Mouse (Mus musculus) retina, embryonic 14.5 days (tissue): ENCODE measurements around the gene Gm21974.
A peak's percentile ranks its signal among the peaks of the same experiment; 100 is the strongest.
"Not testable (repeated sequence)": the region's sequence is repeated elsewhere in the genome, so short reads cannot be mapped to it uniquely, and the experiment has no call there.

Experiments used
- DNase-seq: peaks from one replicate; pipeline ENCODE4 v3.0.0-alpha.2; 2015; ENCODE audit warnings: low spot score

Gm21974 gene

DNA sequence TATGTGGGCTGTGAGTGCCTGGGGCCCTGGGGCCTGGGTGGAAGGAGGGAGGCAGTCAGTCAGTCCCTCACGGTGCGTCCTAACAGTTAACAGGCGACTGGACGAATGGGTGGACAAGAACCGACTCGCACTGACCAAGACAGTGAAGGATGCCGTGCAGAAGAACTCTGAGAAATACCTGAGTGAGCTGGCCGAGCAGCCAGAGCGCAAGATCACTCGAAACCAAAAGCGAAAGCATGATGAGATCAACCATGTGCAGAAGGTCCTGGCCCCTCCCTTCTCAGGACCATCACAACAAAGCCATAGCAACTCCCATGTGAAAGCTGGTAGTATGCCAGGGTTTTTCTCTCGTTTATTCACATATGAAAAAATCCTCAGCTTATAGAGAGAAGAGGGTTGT lies 20.0 kb upstream of the Gm21974 start:
- no peak for DNase-seq

DNA sequence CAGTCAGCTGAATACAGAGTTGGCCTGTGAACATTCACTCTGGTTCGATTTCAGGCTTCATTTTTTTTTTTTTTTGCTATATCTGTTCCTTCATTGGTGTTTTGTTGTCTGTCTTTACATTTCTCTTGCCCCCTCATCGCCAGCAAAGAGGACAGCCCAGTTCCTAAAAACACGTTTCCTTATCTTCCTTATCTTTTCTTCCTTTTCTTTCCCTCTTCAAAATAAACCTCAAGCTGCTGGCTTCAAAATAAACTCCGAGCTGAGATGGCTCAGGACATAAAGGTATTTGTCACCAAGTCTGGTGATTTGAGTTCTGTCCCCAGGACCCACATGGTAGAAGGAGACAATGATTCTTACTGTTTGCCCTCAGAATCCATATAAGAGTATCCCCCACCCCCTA lies 17.7 kb upstream of the Gm21974 start:
- DNase-seq = no peak

DNA sequence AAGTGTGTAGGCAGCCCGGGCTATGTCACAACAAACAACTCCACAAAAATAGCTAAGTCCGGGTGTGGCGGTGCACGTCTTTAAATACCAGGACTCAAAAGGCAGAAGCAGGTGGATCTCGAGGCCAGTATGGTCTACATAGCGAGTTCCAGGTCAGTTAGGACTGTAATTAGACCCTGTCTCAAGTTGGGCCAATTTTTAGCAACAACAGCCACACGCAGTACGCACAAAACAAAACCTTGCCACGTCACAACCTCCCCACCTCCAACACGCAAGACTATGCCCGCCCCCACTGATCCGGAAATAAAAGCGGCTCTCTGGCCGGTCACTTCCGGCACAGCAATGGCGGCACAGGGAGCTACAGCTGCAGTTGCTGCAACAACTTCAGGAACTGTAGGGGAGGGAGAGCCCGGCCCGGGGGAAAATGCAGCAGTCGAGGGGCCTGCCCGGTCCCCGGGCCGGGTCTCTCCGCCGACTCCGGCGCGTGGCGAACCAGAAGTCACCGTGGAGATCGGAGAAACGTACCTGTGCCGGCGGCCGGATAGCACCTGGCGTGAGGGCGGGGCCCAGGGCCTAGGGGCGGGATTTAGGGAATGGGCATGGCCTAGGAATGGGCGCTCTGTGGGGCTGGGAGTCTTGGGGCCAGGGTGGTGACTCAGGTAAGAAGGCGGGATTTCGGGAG lies 17.1 kb upstream of the Gm21974 start, which contains the start of gene Kat8:
Gene Kat8, plus strand, starts transcription at position 327 of the 682 bp plus-strand sequence.
- DNase-seq = peak; percentile 91

DNA sequence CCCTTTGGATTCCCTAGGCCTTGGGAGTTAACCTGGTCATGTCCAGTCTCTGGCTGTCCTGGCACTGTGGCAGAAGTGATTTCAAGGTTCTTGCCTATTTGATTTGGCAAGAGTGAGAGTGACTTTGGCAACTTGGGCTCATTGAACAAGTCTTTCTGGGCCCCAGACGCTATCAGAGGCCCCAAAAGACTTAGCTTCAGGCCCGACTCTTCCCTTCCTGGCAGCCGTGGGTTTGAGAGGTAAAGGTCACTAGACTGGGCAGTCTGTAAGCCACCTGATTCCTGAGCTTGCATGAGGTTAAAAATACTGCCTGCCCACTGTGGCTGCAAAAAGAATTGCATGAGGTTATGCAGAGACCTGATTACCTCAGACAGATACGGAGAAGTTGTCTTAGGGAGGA lies 13.4 kb upstream of the Gm21974 start:
- no peak for DNase-seq

DNA sequence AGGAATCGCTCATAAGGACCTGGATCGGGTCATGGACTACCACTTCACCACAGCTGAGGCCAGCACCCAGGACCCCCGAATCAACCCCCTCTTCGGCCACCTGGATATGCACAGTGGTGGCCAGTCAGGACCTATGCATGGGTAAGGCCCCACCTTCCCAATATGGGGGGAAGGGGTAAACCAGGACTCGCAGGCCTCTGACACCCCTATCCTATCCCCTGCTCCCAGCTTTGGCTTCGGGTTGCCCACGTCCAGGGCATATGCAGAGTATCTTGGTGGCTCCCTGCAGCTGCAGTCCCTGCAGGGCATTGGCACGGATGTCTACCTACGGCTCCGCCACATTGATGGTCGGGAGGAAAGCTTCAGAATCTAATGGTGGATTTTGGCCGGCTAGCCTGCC lies 12.7 kb upstream of the Gm21974 start:
- DNase-seq = no peak

DNA sequence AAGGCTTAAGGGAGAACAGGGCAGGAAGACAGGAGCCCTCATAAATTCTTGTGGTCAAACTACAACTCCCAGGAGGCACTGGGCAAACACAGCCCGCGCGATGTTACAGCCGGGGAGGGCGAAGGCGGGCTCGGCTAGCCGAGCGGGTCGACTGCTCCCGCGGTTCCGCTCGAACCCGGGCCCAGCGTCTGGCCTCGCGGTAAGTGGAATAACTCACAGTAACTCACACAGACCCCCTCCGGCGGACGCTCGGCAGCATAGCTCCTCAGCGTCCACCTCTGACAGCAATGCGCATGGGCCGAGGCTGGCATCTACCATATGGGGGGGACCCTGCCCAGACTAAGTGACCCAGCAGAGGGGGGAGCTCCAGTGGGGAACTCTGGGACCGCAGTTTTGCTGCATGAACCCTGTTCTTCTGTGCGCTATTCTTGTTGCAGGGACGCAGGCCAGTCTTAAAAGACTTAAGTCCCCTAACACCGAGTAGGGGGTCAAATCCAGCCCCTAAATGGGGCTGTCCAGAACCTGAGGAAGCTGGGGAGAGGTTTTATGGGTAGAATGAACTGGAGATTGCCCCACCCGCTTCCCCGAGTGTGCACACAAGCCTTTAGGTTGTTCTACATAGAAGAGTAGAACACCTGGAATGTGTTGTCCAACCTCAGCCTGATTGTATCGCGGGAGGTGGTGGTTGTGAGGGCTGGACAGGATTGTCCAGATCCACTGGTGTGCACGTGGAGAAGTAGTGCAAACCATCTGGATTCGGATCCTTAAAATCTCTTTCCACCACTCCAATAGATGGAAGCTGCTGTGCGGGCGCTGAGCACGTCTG lies 8.9 kb upstream of the Gm21974 start, which contains the start of gene Bckdk:
Gene Bckdk, plus strand, starts transcription at position 112 of the 826 bp plus-strand sequence.
- DNase-seq = peak; percentile 84

DNA sequence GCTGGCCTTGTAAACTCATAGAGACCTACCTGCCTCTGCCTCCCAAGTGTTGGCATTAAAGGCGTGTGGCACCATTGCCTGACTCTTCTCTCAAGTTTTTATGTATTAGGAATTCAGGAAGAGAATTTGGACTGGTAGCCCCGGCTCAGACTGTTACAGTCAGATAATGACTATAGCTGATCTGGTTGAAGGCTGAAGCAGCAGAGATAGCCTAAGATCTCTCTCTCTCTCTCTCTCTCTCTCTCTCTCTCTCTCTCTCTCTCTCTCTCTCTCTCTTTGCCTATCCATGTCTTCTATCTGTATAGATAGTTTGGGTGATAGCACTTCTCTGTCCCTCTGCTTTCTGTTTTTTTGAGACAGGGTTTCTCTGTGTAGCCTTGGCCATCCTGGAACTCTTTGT lies 6.5 kb upstream of the Gm21974 start:
- DNase-seq = no peak

DNA sequence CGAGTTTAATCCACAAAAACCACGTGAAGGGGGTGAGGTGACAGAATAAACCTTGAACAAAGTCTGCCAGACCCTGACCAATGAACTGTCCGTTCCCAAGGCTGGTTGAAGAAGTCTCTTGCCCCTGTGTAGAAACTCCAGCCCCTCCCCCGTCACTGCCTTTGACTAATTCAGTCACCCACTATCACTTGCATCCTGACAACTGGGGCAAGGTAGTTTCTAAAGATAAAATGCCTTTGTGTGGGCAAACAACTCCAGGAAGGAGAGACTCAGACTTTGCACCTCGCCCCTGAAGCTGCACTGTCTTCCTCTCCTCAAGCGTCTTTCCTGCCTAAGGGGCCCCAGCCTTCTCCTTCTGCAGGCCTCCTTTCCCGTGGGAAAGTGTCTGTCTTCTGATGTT lies 4.7 kb upstream of the Gm21974 start:
- no peak for DNase-seq

DNA sequence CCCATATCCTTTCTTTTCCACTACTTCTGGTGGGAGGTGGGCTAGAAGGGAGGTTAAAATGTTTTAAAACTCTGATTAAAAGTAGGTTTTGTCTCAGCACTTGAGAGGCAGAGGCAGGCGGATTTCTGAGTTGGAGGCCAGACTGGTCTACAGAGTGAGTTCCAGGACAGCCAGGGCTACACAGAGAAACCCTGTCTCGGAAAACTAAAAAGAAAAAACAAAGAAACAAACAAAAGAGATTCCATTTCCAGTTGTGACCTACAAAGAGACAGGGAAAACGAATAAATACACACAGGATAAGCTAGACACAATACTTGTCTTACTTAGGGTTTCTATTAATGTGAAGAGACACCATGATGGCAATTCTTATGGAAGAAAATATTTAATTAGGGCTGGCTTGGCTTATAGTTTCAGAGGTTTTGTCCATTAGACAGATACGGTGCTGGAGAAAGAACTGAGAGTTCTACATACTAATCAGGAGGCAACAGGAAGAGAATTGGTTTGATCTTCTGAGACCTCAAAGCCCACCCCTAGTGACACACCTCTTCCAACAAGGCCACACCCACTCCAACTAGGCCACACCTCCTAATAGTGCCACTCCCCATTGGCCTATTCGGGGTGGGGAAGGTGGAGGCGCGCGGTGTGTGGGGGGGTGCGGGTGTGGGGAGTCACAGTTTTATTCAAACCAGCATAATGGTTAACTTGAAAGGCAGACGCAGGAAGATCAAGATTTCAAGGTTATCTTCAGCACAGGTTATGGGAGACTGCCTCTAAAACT lies 3.1 kb upstream of the Gm21974 start:
- no peak for DNase-seq

DNA sequence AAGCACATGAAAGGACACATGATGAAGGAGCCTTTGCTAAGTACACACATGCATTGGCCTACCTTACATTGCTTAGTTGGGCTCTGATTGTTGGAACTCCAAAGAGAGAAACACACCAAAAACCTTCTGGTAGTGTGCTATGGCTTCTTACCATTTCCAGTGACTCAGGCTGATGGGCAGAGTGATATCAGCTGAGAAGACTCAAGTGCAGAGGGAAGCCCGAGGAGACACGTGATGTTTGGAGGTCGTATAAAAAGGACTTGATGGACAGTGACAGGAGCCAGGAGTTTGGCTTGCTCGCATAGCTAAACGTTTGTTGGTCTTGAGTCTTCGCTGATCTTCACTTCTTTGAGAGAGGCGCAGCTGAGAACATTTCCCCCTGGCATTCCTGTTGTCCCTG lies 2.3 kb upstream of the Gm21974 start:
- no peak for DNase-seq

DNA sequence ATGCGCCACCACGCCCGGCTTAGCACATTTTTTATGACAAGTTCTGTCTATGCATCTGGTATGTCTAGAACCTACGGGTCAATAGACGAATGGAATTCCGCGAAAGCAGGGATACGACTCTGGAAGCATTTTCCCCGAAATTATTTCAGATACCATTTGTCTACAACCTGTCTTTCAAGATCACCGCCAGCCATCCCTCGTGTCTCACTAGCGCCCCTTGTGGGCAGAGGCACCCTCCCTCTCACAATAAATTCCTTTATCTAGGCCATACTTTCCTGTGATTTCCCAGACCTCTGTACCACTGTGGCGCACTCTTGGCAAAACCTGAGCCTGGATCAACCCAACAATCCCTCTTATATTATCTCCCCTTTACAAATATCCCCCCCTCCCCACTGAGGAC lies 1.1 kb upstream of the Gm21974 start:
- DNase-seq = peak; percentile 69

DNA sequence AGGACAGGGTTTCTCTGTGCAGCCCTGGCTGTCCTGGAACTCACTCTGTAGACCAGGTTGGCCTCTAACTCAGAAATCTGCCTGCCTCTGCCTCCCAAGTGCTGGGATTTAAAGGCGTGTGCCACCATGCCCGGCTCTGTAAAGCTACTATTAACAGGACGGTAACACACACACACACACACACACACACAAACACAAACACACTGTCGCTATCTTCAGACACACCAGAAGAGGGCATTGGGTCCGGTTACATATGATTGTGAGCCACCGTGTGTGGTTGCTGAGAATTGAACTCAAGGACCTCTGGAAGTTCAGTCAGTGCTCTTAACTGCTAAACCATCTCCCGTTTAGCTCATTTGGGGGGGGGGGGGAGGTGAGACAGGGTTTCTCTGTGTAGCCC lies 637 bp upstream of the Gm21974 start:
- not testable (repeated sequence) for DNase-seq

DNA sequence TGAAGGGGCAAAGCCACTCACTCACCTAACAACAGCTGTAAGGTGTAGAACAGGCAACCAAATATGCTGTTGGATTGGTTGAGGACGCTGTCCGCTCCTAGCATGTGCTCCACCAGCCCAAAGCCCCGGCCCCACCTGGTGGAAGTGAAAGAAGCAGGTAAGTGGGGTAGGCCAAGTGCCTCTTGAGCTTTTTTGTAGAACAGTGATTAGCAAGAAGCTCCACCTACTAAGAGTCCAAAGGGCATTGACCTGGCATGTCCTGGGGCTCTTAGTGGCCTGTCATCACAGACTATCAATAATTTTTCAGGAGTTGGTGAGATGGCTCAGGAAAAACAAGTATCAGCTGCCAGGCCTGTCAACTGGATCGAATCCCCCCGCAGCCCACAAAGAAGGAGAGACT lies 774 bp downstream of the Gm21974 start:
- no peak for DNase-seq

DNA sequence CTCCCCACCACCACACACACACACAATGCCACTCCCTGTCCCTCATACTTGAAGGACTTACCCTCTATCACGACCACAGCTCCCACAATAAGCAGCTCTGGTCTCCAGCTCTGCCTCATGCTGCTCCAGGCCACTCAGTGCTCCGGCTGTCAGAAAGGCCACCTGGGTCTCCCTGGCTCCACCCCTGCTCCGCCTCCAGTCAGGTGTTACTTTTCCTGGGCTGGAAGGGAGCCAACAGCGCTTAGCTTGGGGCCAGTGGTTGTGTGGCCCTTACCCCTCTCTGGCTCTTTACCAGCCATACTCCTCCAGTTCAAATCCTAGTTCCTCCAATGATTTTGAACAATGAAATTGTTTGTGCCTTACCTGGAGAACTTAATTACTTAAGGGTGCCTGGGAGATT lies 4.5 kb downstream of the Gm21974 start, which contains the start of gene Prss53:
Gene Prss53, minus strand, starts transcription at position 173 of the 400 bp plus-strand sequence.
- DNase-seq = no peak

DNA sequence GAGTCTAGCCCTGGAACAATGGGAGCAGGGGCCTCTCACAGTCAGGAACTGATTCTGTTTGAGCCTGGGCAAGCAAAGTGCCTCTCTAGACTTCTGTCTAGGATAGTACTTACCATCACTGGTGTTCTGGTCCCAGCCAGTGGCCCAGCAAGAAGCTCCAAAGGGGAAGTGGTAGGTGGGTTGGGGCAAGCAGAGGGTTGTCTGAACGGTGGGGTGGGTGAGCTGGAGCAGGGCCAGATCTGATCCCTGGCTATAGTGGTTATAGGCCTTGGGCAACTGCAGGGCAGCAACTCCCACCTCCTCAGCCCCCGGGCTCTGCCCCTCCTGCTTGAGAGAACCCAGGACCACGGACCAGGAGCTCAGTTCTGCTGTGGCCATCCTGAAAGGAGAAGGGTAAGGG lies 6.4 kb downstream of the Gm21974 start:
- no peak for DNase-seq

DNA sequence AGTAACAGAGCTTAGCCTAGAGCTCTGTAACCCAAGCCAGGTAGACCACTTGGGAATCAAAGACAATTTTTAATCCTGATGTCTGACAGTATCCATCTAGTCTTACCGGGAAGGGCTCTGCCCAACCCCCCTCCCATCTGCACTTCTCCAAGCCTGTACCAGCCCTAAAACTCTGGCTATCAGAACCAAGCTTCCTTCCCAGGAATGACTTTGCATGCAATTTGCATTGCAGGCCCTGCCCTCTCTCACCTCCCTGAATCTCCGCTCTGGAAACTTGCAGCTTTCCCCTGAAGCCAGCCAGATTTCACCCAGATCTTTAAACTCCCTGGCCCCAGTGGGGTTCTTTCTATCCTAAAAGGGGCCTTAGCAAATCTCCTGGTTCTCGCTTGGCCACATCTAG lies 7.5 kb downstream of the Gm21974 start:
- DNase-seq = no peak

DNA sequence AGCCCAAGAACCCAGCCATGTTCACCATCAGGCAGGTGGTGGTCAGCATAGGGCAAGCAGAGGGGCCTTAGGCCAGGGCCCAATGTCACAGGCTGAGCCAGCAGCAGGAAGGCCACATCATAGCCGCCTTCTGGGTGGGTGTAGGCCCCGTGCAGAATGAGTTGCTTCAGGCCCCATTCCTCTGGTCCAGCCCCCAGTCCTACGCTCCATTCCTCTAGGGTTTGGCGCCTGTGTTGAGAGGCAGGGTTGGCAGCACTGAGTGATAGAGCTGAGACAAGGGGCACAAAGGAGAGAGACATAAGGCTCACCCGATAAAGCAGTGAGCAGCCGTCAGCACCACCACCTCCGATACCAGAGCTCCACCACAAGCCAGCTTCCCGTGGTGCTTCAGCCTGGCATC lies 8.1 kb downstream of the Gm21974 start:
- no peak for DNase-seq

DNA sequence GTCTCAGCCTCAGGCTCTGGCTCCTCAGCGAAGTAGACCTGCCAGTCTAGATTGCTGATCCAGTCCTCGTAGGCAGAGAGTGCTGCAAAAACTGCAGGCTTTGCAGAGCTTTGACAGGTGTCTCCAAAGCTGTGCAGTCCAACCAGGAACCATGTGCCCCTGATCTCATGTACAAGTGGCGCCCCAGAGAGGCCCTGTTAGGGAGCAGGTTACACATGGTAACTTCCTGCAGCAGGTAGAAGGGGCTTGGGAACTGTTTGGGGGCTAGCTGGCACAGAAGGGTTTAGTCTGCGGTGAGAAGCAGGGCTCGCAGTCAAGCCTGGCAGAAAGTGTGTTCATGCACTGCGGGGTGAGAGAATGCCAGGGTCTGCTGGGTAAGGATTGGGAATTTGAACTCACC lies 8.7 kb downstream of the Gm21974 start:
- no peak for DNase-seq

DNA sequence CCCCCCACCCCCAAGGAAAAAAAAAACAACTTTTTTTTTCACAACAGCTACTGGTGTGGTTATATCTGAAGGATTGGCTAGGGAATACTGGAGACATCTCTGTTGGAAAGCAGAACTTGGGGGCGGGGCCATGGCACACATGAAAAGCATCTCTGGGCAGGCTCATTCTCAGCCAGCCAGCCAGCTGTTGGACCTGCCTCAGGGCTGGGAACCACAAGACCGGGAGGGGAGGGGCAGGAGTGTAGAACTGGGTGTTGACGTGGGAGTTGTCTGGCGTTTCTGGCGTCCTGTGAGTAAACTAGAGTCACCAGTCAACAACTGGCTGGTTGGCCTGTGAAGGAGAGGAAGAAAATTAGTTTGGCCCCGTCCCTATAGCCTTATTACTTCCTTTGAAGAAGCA lies 9.3 kb downstream of the Gm21974 start:
- no peak for DNase-seq

DNA sequence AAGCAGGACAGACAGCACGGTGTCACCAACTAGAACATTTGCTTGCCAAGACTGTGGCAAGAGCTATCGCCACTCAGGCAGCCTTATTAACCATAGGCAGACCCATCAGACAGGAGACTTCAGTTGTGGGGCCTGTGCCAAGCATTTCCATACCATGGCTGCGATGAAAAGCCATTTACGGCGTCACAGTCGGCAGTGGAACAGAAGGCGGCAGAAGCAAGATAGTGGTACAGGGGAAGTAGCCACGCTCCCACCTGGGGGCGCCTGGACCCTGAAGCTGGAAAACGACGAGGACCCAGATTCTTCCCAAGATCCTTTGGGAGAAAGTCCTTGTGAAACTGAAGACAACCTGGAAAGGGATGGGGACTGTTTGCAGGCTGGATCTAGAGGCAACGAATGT lies 14.8 kb downstream of the Gm21974 start:
- DNase-seq = no peak

DNA sequence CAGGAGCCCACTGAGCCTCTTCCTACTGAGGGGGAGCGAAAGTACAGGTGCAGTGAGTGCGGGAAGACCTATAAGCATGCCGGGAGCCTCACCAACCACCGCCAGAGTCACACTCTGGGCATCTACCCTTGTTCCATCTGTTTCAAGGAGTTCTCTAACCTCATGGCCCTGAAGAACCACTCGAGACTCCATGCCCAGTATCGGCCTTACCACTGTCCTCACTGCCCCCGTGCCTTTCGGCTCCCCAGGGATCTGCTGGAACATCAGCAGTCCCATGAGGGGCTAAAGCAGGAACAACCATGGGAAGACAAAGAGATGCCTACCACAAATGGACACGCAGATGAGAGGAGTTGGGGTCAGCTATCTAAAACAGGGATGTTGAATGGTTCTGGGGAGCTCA lies 16.0 kb downstream of the Gm21974 start:
- DNase-seq = no peak

DNA sequence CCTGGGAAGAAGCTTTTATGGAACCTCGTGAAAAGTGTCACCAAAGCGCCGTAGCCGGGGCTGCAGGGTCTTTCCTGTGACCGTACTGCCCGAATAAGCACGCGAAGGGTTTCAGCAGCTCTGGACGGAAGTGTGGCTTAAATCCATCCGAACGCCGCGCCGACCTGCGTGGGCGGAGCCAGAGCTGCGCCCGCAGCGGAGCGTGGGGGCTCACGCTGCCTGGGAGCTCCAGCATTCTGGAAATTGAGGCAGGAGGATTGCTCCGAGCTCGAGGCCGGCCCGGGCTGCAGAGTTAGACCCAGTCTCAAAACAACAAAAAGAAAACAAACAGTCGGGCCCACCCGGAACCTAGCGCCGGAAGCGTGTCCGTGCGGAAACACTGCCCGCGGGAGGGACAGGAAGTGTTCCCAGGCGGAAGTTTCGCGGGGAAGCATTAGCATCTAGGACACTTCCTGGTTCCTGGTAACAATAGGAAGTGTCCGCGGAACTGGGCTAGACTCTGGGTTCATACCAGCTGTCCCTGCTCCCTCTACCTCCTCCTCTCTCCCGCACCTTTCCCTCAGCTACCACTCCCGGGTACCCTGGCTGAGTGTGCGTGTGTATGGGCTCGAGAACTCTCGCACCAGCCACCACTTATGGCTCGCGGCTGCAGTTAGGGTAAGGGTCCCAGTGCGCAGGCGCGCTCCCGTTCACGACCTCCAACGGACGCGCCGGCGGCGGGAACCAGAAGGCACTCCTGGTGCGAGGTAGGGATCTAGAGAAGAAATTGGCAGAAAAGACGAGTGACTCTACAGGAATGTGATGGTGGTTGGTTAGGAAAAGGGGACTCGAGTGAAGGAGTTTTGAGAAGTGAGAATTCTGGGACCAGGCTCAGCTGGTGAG lies 18.5 kb downstream of the Gm21974 start, which contains the start of gene Zfp668:
Gene Zfp668, minus strand, starts transcription at position 362 of the 882 bp plus-strand sequence.
- DNase-seq = peak; percentile 96
